Mouse (Mus musculus) right cerebral cortex, postnatal 36 days (tissue): Measurements from ENCODE around the gene Angel1.

Experiments used
- DNase-seq, 2 experiments: peaks; one replicate each; pipeline ENCODE4 v3.0.0; 2022; ENCODE audit warnings: low spot score in 2 of 2, mixed read lengths in 1 of 2

Angel1 gene

DNA sequence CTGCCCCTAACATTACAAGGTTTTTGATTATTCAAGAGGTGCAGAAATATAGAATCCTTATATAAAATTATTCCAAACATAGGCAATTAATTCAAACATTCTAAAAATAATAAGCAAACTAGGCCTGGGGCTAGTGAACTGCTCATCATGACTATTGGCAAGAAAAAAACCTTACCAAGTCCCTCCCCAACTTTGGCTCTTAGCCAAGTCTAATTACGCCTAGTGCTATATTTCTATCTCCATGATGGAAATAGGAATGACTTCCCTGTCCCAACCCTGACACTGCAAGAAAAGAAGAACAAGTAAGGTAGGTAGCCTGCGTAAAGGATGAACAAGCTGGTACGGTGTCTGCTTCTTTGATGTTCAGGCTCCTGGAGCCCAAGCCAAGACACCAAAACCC, 23.6 kb downstream of the Angel1 start:
- DNase-seq = no peak

DNA sequence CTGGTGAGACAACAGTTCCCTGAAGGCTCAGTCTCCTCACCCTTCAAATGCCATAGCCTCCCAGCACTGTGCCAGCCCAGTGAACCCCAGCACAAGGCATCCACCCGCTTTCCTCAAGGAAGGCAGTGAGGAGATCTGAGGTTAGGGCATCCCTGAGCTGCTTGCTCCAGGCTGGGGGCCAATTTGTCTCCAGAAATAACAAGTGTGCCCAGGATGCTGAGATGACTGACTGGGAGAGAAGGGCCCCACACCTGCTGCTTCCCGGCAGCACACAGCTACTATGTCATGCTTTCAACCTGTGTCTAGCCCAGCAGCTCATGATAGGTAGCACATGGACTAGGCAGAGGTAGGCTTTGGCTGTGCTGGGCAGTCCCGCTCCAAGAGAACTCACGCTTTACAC, 24.8 kb downstream of the Angel1 start:
- no peak for DNase-seq

DNA sequence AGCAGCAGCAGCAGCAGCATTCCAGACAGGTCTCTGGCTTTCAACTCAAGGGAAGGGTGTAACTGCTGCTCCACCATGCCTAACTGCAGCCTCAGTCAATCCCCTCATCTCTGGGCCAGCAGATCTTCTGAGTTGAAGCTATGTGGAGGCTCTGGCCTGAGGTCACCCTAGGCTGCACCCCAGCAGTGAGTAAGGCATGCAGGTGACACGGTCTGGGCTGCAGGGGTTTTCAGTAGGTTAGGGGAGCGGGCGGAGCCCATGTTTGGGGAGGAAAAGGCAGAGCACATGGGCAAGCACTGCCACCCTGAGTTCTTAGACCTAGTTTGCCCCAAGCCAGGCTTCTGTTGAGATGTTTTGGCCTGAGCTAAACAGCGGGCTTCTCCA, 25.3 kb downstream of the Angel1 start:
- no peak for DNase-seq

DNA sequence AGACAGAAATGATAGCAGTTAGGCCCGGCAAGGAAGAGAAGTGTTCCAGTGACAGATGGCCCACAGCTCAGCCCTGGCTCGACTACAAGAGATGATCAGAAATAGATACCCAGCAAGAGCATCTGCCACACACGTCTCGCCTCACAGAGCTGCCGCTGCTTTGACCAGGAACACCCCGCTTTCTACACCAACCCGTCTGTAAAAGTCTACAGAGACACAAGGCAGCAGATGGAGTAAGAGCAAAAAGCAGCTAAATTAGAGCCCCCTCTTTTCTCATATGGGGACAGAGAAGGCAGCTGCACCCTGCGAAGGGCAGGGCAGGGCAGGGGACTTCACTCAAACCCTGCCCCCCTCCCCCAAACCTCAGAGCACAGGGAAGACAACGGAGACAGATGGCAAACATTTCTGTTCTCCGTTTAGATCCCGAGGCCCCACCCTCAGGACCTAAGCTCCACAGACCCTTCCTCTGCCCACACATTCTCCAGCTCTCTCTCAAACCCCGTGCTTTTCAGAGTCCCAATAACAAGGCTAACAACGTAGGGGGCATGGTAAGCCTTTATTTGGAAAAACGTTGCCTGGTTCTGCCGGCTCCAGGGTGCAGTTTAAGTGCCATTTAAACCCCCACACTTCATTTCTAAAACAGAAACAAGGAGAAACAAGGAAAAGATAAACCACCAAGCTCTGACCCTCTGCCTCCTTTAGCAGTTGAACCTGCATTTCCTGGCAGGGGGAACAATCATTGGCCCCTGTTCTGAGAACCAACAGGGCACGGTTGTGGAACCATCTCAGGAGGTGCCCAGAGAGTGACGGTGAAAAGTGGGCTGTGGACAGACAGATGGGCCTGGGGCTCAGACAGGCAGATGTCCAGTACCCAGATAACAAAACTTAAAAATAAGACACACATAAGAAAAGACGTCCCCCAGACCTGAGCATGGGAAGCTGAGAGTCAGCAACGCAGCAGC, 26.0 kb downstream of the Angel1 start:
- peak; percentile 87 to 93 for DNase-seq

DNA sequence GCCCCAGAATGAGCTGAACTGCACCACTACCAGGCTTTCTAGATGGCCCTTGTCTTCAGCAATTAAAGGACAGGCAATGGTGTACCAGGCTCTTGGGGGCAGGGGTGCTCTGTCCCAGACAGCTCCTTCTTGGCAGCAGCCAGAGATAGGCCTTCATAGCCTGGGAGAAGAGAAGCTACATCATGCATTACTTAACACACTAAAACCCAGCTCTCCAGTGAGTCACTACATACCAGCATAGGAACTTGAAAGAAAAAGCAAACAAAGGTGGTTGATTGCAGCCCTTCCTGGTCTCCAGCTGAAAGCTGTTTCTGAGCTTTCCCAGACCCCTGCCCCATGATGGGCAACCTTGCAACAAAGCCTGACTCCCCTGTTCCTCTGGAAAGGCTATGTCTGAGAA, 27.7 kb downstream of the Angel1 start:
- DNase-seq = no peak

DNA sequence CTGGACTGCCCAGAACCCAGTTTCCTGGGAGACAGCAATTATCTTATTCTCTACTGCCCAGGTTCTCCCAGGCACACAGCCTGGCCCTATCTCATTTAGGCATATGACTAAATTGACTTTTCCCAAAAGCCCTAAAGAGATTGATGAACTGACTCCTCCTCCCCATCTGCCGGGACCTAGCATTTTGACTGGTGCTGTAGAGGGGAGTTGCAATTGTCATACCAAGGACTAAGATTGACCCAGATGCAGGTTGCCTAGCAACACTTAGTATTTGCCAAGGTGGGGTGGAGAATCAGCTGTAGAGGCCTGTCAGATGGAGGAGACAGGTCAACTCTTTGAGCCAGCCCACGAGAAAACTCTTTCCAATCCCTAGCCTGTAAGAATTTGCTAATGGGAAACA, 28.3 kb downstream of the Angel1 start:
- no peak for DNase-seq

DNA sequence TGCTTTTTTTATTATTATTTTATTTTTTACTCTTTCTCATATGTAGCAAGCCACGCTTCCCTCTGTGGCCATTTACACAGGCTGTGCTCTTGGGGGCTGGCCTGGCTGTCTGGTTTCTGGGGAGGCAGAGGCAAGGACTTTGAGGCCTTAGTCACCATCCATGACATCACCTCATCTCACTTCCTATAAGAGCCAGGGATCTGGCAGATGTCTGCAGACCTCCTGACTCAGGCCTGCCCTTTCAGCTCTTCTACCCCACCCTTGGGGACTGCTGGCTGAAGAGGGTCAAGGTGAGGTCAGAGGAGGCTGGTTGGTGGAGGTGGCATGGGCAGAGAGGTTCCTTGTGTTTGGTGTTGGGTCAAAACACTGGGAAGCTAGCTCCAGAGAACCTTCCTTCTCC, 31.8 kb downstream of the Angel1 start:
- DNase-seq = no peak

DNA sequence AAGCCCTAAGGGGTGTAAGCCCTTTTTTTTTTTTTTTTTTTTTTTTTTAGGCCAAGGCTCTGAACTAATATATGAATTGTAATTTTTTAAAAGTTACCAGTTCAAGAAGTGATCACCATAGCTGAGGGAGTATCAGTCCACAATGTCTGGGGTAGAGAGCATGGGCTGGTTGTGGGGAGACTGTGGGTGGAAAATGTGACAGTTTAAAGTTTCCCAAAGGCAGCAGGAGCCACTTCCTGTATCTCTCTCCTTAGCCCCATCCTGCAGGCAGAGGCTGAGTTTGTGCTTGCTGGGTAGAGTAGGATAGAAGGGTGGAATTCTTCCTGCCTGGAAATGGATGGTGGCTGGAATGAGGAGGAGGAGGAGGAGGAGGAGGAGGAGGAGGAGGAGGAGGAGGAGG, 32.9 kb downstream of the Angel1 start:
- DNase-seq = no peak

DNA sequence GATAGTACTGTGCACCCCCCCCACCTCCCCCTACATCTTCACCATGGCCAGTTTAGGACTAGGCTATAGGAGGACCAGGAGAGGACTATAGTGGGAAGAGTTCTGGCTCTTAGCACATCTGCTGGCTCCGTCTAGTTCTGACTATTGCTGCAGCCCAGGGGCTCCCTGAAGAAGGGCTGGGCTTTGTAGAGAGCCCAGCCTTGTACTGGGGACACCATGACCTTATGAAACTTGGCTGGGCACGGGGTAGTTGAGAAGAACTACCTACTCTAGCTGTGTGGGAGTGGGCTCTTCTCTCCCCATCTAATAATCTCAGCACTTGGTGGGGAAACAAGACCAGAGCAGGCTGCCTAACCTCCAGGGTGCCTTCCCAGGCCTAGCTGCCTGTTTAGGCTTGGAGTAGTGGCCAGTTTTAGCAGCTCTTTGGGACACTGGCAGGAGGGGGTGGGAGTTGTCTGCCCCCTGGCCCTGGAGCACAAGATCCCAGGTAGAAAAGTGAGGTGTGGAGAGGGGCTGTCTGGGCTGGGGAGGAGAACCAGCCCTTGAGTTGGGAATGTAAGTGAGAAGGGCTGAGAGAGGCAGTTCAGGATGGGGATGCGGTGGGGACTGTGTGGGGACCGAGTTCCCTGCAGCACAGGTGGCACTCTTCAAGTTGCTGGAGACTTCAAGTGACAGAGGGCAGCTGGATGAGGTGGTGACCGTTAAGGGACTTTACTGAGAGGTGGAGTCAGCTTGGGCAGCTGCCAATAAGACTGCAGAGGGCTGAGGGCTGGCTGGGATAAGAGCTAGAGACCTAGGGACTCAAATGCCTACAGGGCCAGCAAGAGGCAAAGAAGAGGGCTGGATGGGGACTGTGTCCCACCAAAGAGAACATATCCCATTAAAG, 33.5 kb downstream of the Angel1 start:
- DNase-seq = no peak

DNA sequence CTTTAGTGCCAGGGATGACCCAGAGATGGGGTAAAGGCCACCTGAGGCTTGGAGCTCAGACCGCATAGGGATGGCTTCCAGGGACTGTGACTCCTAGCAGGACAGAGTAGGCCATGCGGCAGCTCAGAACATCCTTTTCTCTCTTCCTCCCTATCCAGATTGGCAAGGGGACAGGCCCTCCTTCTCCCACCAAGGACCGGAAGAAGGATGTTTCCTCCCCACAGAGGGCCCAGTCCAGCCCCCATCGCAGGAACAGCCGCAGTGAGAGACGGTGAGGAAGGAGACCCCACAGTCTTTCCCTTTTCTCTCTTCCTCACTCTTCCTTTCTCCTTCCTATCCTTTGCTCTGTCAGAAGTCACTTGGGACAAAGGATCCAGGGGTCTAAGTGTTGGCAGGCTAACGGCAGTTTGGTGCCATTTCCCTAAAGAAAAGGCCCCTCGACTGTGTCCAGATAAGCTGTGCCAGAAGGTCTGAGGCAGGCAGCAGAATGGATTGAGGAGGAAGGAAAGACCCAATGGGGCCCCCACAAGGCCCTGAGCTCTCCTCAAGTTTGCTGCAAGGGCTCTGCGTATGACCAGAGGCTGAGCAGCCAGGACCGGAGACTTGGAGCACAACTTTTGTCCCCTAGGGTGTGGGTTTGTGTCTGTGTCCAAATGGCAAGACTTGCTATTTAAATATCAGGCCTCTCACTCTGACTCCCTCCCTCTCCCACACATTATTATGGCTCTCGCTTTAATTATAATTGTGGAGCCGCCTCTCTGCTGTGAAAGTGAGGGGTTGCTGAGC, 35.4 kb downstream of the Angel1 start:
- DNase-seq = no peak

DNA sequence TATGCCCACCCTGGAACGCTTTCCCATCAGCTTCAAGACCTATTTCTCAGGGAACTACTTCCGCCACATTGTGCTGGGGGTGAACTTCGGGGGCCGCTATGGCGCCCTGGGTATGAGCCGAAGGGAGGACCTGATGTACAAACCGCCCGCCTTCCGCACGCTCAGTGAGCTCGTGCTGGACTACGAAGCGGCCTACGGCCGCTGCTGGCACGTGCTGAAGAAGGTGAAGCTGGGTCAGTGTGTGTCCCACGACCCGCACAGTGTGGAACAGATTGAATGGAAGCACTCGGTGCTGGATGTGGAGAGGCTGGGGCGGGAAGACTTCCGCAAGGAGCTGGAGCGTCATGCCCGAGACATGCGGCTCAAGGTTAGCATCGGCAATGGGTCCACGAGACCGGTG, 37.3 kb downstream of the Angel1 start:
- DNase-seq = no peak

DNA sequence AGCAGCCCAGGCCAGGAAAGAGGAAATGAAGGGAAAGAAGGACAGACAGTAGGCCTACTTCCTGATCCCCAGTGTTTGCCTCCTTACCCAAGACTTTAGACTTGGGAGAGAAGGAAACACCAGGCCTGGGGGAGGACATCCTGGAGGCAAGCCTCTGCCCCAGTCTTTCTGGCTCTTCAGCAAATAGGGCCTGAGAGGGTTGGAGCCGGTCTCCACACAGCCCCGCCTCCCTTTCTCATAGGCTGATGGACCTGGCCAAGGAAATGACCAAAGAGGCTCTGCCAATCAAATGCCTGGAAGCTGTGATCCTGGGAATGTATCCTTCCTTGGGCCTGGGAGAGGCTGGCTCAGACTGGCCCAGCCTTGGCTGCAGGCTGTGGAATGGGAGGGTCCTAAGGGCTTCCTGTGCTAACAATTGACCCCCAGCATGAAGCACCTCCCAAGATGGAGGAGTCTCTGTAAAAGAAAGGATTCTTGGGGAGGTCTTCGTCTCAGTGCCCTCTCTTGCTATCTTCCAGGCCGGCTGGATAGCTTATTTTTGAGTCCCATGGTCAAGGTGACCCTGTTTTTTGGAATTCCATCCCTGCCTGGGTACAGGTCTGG, 38.2 kb downstream of the Angel1 start:
- no peak for DNase-seq

DNA sequence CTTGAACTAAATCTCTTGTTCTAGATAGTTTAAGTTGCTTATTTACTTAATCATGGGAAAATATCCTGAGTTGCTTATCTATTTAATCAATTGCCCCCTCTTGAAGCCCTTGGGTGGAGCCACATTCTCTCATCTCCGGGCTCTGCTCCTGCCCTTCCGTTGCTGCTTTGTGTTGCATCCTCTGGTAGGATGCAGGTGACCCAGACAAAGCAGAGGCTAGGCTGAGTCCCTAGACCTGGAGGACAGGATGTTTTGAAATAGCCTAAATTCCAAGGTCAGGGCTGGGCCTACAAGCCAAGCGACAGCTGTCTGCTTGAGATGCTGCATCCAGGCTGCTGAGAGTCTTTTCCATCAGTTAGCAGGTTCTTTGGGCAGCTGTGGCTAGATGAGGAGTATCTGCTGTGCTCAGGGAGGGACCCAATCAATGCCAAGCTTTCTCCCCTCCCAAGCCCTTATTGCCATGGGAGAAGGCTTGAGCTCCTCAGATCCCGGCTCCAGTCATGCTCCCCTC, 38.8 kb downstream of the Angel1 start:
- no peak for DNase-seq

DNA sequence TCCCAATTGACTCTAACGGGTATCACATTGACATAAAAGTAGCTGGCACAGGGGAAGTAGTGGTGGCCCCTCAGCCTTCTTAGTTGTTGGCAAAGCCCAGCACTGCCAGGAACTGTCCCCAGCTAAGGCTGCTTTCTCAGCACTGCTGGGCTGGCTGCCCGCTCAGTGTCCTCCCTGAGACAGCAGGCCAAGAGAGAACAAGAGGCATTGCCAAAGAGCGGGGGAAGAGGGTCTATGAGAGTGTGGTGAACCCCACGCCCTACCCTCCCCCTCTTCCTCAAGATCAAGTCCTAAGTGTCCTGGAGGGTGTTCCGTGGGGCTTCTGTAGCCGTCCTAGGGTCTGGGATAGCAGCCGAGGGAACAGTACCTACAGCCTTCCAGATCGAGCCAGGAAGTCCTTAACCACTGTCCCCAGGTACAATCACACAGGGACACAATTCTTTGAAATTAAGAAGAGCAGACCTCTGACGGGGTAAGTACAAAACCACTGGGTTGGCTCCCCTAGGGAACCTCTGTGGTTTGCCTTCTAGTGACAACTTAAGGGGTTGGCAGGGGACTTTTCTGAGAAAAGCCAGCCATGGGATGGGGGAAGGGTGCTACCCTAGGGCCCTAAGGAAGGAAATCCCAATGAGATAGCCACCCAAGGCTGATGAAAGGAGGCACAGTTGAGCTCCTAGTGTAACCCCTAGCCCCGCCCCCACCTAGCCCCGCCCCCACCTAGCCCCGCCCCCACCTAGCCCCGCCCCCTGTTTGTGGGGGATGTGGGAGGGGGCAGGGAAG, 39.5 kb downstream of the Angel1 start:
- DNase-seq = no peak

DNA sequence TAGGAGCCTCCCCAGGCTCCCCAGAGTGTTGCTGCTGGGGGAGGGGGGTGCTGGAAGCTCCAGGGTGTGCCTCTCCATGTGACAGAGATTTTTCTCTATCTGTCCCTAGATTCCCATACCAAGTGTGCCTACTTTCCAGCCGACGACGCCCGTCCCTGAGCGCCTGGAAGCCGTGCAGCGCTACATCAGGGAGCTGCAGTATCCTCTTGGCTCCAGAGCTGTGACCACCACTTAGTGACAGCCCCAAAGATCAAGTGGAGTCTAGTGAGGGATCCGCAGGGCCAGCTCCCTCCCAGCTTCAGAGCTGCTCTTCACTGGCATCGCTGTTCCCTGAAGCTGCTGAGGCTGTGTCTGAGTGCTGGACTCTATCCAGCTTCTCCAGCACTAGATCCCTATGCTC, 41.0 kb downstream of the Angel1 start:
- peak; percentile 55 to 59 for DNase-seq

DNA sequence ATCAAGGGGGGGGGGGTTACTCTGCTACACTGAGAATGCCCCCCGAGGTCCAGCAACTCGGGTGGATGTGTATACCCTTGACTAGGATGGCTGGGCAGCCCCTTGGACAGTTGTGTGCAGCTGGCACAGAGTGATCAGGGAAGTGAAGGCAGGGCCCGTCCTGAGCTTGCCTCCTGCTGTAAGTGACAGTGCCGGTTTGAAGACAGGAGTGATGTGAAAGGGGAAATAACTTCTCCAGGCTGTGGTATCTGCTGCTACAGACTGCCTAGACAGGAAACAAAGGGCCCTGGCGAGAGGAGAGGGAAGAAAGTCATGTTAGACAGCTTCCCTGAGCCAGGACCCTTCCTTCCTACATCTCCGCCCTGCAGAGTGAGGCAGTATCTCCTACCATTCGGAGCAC, 42.6 kb downstream of the Angel1 start:
- DNase-seq = no peak

DNA sequence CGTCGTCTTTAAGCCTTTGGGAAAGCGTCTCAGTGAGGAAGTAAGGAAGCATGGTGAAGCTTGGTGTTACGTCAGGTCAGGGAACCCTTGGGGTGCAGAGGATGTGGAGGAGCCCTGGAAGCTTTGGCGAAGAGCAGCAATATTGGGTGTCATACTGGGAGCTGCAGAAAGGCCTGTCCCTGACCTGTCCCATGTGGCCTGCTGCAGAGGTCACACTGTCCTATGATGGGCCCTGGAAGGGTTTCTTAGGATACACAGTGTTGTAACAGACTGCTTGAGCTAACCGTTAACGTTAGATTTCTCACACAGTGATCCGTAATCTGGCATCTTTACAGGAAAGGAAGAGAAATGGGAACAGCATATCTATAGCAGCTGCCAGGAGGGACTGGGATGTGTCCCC, 44.1 kb downstream of the Angel1 start:
- no peak for DNase-seq

DNA sequence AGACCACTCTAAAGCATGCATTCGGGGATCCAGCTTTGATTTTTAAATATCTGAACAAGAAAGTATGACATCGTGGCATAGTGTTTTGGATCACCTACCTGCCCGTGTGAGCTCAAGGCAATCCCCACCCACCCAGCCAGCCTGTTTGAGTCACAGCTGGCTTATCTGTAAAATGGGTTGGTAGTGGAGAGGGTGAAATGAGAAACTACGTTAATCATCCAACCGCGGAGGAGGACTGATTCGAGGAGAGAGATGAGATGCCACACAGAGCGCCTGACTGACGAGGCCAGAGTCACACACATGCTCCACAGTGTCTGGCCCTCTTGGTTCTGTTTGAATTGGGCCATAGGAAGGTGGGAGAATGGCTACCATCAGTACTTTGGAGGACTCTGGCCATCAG, 44.6 kb downstream of the Angel1 start:
- no peak for DNase-seq

DNA sequence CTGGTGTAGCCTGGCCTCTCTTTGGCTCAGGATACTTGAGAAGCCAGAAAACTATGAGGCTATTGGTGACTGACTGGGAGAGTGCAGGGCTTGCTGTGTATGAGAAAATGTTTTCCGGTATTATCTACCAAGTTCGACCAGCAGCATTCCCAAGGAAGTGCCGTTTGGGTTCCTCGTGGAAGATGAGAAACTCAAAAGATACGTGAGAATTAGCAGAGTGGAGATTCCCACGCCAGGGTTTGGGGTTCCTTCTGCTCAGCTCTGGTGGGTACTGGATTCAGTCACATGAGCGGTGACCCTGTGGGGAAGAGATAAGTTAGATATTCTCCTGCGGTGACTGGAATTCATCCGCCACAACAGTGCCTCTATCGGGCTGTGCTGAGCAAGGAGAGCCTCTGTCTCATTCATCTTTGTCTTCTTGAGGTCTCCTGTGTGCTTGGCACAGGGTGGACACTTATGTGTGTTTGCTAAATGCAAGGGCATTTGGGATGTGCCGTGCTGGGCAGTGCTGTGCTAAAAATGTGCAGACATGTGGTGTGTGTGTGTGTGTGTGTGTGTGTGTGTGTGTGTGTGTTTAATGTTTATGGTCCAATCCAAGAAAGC, 45.6 kb downstream of the Angel1 start:
- DNase-seq = no peak

DNA sequence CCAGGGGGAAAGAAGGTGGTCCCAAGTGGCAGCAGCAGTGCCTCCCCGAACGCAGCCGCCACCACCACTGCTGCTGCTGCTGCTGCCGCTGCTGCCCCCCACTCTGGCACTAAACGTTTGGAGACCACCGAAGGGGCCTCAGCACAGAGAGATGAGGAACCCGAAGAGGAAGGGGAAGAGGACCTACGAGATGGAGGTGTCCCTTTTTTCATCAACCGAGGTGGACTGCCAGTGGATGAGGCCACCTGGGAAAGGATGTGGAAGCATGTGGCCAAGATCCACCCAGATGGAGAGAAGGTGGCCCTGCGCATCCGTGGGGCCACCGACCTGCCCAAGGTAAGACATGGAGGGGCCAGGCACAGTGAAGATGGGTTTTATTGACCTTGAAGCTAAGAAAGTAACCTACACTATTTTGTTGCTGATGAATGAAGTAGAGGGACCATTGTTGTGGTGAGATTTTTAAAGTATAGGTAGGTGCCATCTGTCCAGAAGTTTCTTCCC, 46.2 kb downstream of the Angel1 start:
- no peak for DNase-seq
